Mouse (Mus musculus) E14TG2a.4 (cell line): ENCODE results near the gene Exosc6.

Experiments
- CTCF ChIP-seq: conservative IDR thresholded peaks from 2 replicates; pipeline ENCODE4 v1.5.1; 2014; ENCODE audit warnings: low read length
- NANOG ChIP-seq: IDR thresholded peaks from 2 replicates; pipeline ENCODE4 v1.6.1; 2014; ENCODE audit warnings: borderline replicate concordance, low read length, mixed read lengths
- POU5F1 ChIP-seq: IDR thresholded peaks from 2 replicates; pipeline ENCODE4 v1.6.1; 2014; ENCODE audit warnings: low read length, borderline replicate concordance

- TF ChIP-seq CTCF: no peak
- TF ChIP-seq NANOG: no peak
- no peak for TF ChIP-seq POU5F1
Measured at GRCm38 (mm10) chr8:111066308-111066707, 10.2 kb downstream of the Exosc6 start.
